Mouse (Mus musculus): ENCODE data around the gene Rbm47.

Rbm47 gene

GRCm38 (mm10) chr5:66156431-66156962 is 16.4 kb downstream of the Rbm47 start:
- DNase-seq (ENCODE audit: low spot score), result no peak

GRCm38 (mm10) chr5:66154616-66155015 is 18.3 kb downstream of the Rbm47 start:
- DNase-seq (ENCODE audit: low spot score), result no peak

GRCm38 (mm10) chr5:66153486-66153885 is 19.4 kb downstream of the Rbm47 start:
- DNase-seq (ENCODE audit: low spot score), result no peak

GRCm38 (mm10) chr5:66151301-66152188 is 21.4 kb downstream of the Rbm47 start:
- peak; percentile 26 for DNase-seq (ENCODE audit: low spot score)

- DNase-seq (ENCODE audit: low spot score), result peak; percentile 49
Observed at GRCm38 (mm10) chr5:66150706-66151300, 22.1 kb downstream of the Rbm47 start.

- no peak for DNase-seq (ENCODE audit: low spot score)
Observed at GRCm38 (mm10) chr5:66150106-66150705, 22.7 kb downstream of the Rbm47 start.

GRCm38 (mm10) chr5:66149571-66149970 is 23.3 kb downstream of the Rbm47 start:
- no peak for DNase-seq (ENCODE audit: low spot score)

GRCm38 (mm10) chr5:66149111-66149510 is 23.8 kb downstream of the Rbm47 start:
- DNase-seq (ENCODE audit: low spot score), result no peak

GRCm38 (mm10) chr5:66147313-66147712 is 25.6 kb downstream of the Rbm47 start:
- no peak for DNase-seq (ENCODE audit: low spot score)

- no peak for DNase-seq (ENCODE audit: low spot score)
Observed at GRCm38 (mm10) chr5:66145583-66145982, 27.3 kb downstream of the Rbm47 start.

GRCm38 (mm10) chr5:66143093-66144032 is 29.6 kb downstream of the Rbm47 start:
- no peak for DNase-seq (ENCODE audit: low spot score)

- no peak for DNase-seq (ENCODE audit: low spot score)
Observed at GRCm38 (mm10) chr5:66141474-66141873, 31.4 kb downstream of the Rbm47 start.

- DNase-seq (ENCODE audit: low spot score), result no peak
Observed at GRCm38 (mm10) chr5:66139634-66140295, 33.2 kb downstream of the Rbm47 start.

- DNase-seq (ENCODE audit: low spot score), result no peak
Observed at GRCm38 (mm10) chr5:66139171-66139570, 33.7 kb downstream of the Rbm47 start.

- no peak for DNase-seq (ENCODE audit: low spot score)
Observed at GRCm38 (mm10) chr5:66138597-66138996, 34.3 kb downstream of the Rbm47 start.

GRCm38 (mm10) chr5:66137250-66137649 is 35.7 kb downstream of the Rbm47 start:
- DNase-seq (ENCODE audit: low spot score), result no peak

GRCm38 (mm10) chr5:66135853-66136210 is 37.1 kb downstream of the Rbm47 start:
- DNase-seq (ENCODE audit: low spot score), result no peak

GRCm38 (mm10) chr5:66135161-66135852 is 37.6 kb downstream of the Rbm47 start:
- no peak for DNase-seq (ENCODE audit: low spot score)

GRCm38 (mm10) chr5:66134578-66134977 is 38.3 kb downstream of the Rbm47 start:
- DNase-seq (ENCODE audit: low spot score), result no peak

- DNase-seq (ENCODE audit: low spot score), result no peak
Observed at GRCm38 (mm10) chr5:66128948-66129347, 44.0 kb downstream of the Rbm47 start.

- no peak for DNase-seq (ENCODE audit: low spot score)
Observed at GRCm38 (mm10) chr5:66125418-66125817, 47.5 kb downstream of the Rbm47 start.

Data from testis, postnatal 14 days (tissue).